Mouse (Mus musculus): ENCODE data around the gene Tbx18.

Tbx18 gene

DNA sequence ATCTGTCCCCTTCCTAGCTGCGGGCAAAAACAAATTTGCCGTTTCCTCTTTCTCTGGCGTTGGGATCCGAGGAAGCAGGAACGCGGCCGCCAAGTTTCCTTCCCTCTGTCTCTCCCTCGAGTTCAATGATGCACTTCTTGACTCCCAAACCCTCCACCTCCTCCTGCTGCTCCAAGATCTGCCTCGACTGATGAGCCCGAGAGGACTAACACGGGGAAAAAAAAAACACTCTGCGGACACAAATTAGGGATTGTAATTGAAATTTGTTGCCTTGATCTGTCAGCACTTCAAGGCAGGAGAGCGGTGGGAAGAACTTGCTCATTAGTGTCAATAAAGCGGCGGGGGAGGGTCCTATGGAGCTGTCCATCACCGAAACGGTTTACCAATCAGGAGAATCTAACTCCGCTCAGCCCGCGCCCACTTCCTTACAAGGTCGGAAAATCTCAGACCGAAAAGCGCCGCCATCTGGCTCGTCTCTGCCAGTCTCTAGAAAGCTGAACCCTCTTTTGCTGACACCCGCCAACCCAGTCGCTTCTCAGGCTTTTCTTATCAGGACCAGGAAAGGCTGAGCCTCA is at the start of gene Tbx18:
TSS of gene Tbx18 (minus strand) at position 300 of the 575 bp plus-strand sequence.
- DNase-seq (ENCODE audit: low read depth) = no peak

DNA sequence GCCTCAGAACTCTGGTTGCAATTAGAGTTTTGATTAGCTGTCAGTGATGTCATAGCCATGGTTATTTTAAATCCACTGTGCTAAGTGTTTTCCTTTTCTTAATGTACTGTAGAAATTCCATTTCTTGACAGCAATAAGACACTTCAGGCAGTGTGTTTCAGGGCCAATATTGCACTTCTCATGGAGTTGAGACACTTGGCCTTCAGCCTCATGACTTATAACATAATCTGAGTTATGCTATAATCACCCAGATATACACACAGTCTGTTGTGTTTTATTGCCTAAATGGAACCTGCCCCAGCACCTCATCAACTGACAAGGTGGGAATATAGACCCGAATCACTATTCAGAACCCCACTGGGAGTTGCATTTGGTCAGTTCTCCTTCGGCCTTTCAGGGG is 42.9 kb upstream of the Tbx18 start:
- DNase-seq (ENCODE audit: low read depth) = no peak

DNA sequence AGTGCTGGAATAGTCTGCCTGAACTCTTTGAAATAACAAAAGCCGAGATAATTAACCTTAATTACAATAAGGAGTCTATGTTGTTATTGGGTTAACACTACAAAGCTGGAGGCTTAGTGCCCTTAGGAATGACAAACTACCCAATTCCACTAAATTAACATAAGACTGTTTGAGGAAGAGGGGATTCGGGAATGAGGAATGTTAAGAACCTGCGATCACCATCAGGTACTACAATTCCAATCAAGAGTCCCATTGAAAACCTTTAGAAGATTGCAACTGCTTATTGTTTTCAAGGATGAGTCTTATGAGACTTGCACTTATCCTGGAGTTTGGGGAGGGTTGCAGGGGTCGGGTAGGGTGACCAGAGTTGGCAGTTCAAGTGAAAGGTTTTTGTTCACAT is 24.6 kb upstream of the Tbx18 start:
- no peak for DNase-seq (ENCODE audit: low read depth)

DNA sequence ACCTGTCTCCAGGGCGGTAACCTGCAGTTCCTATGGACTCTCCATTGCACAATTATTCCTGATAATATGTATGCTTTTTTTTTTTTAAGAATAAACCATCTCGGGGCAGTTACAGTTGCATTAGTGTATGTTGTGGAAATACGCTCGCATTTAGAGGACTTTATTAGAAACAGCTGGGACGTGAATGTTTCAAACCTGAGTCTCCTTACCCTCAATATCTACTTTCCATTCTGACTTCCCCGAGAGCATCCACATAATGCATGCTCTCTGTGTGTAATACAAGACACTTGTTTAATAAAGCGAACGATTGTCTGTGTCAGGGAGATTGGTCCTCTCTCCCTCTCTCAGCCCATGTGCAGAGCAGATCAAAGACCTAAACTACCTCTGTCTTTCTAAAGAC is 10.5 kb upstream of the Tbx18 start:
- no peak for DNase-seq (ENCODE audit: low read depth)

DNA sequence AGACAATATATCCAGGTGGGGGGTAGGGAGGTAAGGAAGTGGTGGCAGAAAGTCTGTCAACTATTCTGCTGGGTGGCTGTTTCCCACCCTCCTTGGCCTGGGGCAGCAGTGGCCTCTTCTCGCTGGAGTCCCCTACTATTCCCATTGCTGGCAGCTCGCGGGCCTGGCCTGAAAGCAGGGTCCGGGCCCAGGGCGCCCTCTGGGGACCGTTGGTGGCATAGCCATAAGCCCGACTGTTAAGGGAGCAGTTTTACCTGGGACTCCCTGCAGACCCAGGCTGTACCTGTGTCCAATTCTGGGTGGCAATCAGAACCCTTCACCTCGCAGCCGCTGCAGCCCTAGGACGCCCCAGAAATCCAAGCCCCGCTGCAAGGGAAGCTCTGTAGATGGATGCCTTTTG is 9.6 kb upstream of the Tbx18 start:
- no peak for DNase-seq (ENCODE audit: low read depth)

DNA sequence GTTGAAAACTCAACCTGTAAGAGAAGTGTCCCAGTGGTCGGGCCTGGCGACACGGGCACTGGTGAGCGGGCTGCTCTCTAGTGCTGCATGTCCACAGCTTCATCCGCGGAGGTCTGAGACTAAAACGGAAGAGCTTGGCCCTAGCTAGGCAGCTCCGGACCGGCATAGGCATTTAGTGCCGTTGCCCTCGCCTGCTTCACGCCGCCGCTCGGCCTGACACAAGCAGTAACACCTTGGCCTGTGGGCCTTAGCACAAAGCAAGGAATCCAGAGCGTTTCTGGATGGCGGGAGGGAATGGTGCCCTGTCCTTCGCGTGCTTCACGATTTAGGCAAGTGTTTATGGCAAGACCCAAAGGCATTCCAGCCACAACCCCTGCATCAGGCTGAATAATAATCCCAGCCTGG is 9.2 kb upstream of the Tbx18 start:
- DNase-seq (ENCODE audit: low read depth) = no peak

DNA sequence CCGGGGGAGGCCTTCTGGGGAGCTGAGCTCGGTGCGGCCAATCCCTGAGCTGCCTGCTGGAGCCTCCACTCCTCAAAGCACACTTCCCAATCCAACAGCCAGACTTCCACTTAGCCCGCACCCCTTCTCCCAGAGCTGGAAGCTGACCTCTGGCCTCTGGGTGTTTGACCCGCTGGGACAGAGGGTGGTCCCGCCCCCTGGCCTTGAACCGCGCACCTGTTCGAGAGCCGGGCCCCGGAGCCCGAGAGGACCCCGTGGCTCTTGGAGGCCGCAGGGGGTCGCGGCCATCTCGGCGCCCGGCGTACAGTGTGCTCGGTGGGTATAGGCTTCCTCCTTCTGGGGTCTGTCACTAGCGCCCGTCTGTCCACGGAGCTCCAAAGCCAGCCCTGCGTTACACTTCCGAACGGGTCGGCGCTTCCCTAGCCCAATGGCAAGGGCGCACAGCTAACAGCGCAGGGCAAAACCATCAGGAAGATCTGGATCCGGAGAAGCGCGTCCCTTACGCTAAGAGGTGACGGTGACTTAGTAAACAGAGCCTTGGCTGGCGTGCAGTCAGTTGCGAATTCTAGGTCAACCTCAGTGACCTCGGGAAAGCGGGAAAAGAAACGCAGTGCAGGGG is 8.6 kb upstream of the Tbx18 start:
- DNase-seq (ENCODE audit: low read depth) = no peak

DNA sequence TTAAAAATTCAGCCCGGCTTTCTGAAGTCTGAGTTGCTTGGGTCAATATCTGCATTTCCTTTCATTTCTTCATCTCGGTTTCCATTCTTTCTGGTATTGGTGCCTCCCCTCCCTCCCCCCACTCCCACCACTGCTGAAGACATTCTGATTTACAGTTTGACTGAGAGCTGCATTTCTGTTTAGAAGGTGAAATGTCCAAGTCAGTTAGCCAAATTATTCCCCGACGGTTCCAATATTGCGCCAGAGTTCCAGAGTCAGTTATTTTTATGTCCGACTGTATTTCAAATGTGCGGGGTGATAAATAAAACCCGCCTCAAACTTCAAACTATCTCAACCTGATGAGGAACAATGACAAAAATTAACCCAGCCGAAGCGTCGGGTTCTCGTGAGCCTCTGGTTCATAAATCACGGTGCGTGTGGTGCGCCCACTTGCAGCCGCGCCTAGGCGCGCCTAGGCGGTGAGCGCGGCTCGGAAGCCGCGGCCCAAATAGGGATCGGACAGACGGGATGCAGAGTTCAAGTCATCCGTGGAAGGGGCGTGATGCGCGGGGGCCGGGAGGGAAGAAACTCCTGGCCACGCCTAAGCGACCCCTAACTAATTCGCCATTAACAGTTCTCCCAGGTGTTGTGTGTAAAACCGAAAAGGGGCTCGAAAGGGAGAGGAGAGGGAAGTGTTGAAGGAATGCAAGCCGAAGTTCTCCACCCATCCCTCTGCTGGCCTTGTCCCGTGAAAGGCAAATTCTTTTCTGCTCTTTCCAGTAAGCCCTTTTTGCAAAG is 7.9 kb upstream of the Tbx18 start:
- no peak for DNase-seq (ENCODE audit: low read depth)

DNA sequence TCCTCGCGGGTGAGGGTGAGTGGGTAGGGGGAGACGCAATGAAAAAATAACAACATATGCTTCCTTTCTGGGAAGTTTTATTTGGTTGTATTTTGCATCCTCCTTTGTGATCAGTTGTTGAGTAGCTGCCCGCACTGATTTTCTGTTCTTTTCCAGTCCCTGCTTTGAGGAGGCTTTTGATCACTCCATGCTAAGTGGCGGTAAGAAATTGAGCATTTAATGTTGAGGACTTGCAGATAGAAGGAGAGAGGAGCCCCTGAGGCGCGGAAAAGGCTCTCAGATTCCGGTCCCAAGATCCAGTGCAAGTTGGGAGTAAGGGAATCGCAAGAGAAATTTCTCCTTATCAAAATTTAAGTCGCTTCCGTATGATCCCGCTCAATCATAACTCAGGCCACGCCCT is 7.1 kb upstream of the Tbx18 start:
- no peak for DNase-seq (ENCODE audit: low read depth)

DNA sequence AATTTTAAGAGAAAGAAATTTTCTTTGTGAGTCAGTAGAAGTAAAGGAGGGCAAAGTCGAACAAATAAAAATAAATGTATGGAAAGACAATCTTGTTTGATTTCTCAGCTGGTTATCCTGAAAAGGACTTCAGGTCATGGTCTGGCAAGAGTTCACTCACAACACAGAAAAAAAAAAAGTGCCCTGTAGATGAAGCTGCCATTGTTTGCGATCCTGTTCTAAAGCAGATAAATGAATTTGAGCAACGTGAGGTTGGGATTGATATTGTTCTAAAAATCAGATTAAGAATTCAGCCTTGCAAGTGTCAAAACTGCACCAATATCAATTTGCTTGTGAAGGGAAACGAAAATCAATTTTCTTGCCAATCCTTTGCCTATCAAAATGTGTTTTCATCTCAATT is 6.2 kb upstream of the Tbx18 start:
- no peak for DNase-seq (ENCODE audit: low read depth)

DNA sequence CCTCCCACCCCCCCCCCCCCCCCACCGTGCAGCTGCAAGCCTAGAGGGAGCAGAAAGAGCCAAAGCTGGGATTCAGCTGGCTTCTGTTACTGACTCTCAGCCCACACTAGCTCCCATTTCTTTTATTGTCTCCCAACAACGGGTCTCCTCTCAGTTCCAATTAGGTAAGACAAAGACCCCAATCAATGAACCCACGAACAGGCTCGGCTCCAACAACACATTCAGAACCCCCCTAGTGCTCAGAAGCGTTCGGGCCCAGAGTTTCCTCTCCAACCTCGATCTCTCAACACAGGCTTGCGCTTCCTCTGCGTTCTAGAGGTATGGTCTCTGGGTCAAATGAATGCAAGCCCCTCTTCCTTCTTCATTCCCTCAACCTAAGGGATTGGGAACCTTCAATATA is 4.0 kb upstream of the Tbx18 start:
- DNase-seq (ENCODE audit: low read depth) = no peak

DNA sequence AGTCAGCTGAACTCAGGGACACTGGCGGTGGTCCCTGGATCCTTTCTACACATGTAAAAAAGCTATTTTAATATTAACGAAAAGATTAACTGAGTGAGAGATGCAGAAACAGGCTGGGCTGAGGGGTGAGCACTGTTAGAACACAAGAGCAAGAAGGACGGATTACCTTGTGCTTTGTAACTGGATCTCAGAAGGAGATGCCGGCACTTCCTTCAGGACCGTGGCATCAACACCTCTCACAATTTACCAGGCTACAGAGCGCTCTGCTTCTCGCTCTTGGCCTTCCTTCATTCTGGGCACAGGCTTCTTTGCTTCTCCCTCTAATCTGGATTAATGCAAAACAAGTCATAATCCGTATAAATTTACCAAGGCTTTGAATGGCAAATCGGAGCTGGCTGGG is 3.6 kb upstream of the Tbx18 start:
- no peak for DNase-seq (ENCODE audit: low read depth)

DNA sequence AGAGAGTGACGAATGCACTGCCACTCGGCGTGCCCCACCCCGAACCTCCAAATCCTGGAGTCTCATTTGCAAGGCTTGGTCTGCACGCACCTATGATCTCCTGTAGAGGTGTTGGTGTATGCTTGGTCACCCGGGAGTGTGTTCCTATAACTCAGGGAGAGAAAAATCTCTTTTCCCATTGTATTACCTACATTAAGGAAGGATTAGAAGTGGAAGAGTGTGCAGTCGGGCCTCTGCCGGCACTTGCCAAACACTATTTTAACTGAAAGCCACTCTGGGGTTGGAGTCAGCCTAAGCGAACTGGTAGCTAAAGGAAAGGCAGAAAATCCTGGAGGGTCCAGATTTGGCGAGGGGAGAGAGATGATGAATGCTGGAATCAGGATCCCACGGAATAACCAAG is 2.7 kb upstream of the Tbx18 start:
- no peak for DNase-seq (ENCODE audit: low read depth)

DNA sequence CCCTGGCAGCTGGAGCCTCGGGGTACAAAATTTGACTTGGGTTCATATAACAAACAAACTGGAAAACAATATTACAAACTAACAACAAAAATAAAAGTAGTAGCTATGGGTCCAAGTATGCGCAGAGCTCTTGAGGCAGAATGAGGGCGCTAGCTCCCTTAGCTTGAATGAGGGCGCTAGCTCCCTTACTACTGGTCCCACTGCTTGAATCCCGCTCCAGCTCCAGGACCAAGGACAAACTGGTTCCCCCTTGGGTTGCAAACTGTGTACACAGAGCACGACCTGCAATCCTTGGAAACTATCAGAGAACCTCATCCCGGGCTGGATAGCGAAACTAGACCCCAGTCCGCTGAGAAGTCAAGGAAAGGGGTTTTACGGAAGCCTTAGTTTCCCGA is 2.2 kb upstream of the Tbx18 start:
- DNase-seq (ENCODE audit: low read depth) = no peak

DNA sequence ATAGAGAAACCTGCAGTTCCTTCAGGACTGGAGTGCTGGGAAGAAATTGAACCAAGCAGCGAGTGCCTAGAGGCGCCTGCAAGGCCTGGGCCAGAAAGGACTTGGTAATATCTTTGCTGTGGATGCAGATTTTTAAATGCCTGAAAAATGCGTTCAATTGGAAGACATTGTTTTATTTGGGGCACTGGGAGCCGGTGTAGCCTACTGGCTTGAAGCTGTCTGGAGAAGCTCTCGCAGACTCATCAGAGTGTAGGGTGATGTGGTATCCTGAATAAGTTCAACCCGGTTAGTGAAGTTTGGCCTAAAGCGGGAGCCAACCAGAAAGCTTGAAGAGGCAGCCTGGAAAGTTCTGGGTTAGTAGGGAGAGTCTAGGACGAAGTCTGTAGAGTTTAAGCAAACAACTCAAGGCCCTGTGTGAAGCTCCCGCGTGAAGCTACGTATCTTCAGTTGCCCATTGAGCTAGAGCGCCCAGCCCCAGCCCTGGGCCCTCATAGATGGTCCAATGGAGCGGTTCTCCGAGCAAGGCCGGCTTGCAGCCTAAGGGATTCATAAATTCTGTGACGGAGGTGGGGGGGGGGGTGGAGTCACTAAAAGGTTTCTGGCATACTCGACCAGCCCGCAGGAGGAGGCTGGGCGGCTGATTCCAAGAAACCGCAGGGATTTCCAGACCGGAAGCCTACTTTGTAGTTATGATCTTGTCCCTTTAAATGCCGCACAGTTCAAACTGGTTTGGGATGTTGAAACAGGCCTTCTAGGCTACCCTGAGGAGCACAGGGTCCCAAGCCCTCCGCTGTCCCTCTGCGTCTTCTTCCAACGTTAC is 1.6 kb upstream of the Tbx18 start:
- DNase-seq (ENCODE audit: low read depth) = no peak

DNA sequence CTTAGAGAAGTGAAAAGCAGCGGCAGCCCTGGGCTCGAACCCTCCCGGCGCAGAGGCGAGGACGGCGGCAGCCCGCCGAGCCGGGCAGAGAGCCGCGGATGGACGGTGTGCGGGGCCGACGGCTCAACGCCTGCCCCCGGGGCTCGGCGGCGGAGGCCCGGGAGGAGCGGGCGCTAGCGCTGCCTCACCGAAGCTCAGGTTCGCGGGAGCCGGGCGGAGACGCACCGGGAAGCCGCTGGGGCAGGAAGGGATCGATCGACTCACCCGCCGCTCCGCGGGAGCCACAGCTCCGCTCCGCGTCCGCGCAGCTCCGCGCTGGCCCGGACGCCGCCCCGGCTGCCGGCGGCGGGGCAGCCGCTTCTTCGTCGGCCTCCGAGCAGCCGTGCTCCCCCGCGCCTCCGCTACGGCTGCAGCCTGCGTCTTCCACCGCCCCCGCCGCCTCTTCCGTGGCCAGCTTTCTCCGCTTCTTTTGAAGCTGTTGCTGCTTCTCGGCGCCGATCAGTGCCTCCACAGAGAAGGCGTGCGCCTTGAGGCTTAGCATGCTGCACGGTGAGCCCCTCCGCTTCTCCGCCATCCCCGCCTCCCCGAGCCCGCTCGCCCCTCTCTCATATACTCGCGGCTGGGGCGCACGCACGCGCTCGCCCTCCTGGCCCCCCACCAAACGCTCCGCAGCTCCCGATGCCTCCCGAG is 644 bp downstream of the Tbx18 start:
- DNase-seq (ENCODE audit: low read depth) = no peak

DNA sequence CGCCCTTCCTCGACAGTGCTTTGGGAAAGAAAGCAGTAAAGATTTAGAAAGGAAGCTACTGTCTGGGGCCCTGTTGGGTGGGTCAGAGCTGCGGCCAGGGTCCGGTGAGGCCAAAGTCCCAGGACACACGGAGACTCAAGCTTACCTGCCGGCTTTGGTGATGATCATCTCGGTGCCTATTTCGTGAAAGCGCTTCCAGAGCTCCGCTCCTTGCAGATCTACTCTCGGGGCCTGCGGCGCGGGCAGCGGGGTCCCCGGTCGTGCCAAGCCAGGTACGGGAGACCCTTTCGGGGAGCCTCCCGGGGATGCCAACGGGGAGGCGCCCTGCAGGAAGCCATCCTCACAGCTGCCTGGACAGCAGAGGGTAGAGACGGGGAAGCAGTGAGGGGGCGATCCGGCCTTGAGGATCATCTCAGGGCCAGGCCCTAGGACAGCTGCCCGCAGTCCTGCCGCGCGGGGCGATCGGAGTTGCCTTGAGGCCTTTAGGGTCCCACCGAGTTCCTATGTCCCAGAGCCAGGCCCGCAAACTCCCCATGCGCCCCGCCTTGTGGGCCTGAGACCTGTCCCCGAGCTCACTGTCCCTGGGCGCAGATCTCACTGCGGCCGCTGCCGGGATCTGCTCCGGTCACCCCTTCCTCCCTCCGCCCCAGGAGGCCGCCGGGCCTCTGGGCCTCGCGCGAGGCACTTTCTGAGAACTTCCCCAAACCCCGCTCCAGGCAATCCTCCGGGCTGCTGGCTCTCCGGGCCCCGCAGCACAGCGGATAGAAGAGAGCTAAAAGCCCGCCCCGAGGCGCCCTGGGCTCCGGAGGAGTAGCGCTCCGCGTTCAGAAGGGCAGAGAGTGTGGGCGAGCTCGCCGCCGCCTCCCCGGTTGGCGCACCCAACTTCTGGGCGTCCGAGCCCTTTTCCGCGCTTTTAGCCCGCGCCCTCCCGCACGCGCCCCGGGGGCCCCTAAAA is 1.5 kb downstream of the Tbx18 start:
- DNase-seq (ENCODE audit: low read depth) = no peak

DNA sequence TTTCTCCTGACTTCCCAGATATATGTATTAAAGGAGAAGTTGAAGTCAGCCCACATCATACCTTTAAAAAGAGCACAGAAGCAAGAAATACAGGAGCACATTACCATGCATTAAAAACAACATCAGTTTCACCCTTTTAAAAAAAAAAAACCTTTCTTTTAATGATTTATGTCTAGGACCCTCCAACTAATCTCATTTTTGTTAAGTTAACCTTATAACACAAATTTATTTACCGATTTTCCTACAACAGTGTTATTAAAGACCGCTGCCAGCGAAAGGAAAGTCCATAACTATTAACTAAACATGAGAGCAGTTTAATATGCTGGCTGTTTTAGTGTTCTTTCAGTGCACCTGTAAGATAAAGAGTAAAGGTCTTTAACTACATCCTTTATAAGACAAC is 3.0 kb downstream of the Tbx18 start:
- DNase-seq (ENCODE audit: low read depth) = no peak

DNA sequence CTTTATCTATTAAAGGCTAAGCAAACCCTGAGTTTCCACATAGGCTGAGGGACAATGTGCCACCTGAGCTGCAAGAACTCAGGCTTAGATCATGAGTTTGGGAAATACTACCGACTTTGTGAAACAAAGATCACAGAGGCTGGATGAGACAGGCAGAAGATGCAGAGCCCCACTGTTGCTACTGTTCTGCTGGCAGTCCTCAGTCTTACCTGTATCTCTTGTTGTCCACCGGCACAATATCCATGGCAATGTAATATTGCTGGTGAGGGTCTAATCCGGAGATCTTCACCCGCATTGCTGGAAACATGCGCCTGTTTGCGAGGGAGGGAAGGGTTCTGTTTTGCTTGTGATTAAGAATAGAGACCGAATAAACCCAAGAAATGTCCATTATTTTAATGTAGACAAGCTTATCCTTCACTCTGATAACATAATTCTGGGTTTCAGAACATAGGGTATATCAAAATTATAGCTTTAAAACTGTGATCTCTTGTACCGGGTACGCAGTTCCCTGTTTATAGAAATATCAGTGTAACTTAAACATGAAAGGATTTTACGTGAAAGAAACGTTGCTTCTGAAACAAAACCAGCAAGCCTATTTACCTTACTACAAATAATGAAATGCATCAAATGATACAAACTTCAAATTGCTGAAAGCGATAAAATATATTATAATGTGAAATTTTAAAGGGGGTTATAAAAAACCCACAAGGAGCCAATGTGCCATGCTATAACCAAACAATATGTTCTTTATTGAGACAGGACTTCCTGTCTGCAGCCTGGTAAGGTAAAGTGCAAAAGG is 3.7 kb downstream of the Tbx18 start:
- no peak for DNase-seq (ENCODE audit: low read depth)

DNA sequence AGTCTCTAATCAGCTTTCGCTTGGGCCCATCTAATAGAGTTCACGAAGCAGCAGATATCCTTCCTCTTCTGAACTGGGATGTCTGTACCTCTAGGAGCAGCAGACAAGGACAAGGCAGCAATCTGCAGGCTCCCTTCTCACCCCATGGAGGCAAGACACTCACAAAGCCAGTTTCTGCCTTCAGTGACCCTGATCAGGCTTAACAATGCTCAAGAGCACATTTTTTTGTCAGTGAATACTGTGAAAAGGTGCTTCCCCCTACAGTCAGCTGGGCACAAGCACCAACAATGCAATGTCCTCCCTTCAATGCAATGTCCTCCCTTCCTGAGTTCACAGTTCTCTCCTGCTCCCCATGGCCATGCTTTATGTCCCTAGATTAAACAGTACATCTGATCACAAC is 9.3 kb downstream of the Tbx18 start:
- no peak for DNase-seq (ENCODE audit: low read depth)
